Mouse (Mus musculus) retina, postnatal 7 days (tissue): ENCODE results near the gene Meox1.

Experiments used
- DNase-seq: peaks from one replicate; pipeline ENCODE4 v3.0.0-alpha.2; 2012; ENCODE audit warnings: low read depth, low spot score

Meox1 gene

DNA sequence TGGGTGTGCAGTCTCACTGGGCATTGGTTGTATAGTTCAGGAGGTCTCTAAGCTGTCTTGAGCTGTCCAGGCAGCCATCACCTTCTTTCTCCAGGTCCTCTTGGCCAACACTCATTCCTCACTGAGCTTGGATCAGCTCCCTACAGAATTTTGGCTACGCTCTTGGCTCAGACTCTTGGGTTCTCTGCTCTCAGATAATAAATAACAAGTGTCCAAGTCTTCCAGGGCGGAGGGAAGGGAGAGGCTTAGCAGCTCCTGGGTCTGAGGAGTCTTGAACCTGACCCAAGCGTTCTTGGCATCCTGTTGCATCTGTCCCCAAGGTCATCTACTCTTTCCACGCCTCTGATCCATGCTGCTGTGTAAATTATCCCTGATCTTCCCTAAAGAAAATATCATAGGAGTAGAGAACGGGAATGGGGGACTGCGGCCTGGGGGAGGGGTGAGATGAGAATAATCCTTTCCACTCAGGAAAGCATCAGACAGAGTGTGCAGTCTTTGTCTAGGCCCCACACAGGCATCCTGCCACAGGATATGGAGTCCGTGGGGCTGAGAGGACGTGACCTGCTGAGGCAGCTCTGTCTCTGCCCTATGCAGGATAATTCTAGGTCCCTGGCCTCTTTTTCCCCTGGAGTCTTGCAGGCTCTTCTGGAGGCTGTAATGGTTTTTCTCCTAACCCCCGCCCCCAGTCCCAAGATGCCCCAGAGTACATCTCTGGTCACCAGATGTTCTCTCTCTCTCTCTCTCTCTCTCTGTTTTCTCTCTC, 38.0 kb downstream of the Meox1 start:
- no peak for DNase-seq

DNA sequence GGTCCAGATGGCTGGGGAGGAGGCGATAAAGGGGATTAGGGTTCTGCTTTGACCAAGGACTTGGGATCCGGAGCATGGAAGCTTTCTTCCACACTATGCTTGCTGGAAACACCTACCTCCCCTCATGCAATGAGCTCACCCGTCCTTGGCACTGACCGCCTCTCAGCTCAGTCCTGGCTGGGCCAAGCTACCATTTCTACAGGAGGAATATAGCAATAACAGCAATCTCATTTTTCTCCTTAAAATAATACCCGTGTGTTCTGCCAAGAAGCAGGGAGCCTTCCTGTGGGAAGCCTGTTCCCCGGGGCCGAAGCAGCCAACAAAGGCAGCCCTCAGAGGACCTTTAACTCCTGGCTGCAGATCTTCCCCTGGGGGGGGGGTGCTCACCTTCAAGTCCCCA, 43.1 kb downstream of the Meox1 start:
- no peak for DNase-seq

DNA sequence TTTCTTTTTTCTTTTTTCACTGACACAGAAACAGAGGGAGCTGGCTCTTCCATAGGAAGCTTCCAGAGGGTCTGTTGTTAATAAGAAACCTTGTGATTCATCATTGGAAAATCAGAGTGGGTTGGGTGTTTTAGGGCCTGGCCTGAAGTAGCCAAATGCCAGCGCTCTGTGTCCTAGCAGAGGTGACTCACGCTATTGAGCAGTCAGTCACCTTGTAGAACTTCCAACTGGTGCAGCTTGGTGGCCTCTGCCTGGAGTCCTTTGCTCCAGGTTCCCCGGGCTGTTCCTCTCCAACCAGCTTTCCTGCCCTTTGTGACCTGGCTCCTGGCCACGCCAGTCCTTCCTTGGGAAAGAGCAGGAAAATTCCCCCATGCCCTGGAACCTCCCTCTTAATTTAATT, 44.9 kb downstream of the Meox1 start:
- no peak for DNase-seq

DNA sequence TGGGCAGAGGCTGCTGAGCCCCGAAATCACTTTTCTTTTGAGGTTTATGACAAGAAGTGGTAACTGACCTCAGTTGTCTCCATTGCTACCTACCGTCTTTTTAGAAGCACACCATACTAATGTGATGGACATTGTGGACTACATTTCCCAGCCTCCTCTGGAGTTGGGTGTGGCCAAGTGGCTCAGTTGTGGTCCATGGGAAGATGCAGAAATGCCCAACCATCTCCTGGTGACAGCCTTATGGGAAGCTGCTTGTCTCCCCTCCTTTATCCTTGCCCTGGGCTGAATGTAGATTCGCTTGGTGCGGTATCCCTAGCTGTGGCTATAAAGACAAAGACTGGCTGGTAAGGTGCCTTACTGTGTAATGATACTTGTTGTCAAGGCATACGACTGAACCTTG, 46.7 kb downstream of the Meox1 start:
- DNase-seq = no peak

DNA sequence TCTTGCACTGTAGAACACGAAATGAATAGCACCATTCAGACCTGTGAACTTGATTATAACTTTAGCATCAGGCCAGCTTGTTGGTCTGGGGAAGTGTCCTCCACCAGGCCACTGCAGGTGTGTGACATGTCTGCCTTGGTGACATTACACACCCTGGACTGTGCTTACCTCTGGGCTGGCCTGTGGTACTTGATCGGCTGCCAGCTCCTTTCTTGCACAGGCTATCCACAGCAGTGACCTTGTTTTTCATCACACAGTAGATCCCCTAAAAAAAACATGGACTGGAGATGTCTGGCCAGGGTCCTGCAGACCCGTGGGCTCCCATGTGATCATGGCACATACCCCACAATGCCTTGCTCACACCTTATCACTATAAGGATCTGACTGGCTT, 51.4 kb downstream of the Meox1 start:
- DNase-seq = no peak

DNA sequence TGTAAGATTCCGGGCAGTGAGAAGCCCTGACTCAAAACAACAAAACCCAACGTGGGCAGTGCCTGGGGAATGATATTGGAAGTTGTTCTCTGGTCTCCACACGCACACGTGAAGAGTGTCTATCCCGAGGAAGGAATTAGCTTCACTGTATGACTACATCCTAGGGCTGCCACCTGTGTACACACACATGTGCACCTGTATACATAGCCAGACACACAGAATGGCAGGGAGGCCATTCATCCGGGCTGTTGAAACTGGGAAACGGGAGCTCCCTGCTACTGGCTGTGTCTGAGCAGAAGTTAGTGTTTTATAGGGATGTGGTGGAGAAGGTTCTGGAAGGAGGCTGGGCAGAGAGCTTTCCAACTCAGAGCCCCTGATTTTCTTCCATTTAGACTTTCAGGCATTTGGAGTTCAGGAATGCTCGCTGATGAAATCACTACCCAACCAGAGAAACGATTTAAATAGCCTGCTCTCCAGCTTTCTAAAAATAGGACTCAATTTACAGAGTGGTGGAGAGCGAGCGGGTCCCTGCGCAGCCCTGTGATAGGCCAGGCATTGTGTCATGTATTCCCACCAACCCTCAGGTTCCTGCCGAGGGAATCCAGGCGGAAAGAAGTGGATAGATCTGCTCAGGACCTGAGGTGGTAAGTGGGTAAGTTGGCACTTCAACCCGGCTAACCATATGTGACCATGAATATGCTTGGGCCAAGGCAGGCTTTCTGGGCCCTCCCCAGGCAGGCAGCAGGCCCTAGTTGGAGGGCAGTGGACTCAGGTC, 52.0 kb downstream of the Meox1 start:
- no peak for DNase-seq

DNA sequence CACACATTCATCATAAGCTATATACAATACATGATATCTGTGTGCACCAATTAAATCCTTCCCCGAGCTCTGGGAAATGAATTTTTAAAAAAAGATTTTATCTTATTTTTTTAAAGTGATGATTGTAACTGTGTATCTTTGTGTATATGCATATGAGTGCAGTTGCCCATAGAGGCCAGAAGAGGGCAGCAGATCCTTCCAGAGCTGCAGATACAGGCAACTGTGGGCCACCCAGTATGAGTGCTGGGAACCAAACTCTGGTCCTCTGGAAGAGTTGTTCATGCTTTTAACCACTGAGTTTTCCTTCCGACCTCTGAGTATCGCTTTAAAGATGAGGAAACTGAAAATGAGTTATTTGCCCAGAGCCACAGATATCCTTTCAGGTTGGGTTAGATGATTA, 53.8 kb downstream of the Meox1 start:
- DNase-seq = no peak

DNA sequence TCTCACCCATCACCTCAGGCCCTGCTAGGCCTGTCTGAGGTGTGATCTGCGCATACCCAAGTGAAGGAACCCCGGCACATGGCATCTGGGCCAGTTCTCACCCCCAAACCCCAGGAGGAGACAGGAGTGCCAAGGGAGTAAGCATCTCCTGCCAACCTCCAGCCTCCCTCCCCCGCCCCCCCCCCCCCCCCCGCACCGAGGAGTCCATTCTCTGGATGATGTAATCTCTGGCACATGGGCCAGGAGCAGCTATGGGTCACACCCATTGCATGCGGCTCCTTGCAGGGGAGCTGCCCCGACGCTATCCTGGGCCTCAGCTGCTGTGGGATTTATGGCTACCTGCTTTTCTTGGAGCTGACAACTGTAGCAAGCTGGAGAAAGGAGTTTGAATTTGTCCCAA, 54.7 kb downstream of the Meox1 start:
- DNase-seq = no peak

DNA sequence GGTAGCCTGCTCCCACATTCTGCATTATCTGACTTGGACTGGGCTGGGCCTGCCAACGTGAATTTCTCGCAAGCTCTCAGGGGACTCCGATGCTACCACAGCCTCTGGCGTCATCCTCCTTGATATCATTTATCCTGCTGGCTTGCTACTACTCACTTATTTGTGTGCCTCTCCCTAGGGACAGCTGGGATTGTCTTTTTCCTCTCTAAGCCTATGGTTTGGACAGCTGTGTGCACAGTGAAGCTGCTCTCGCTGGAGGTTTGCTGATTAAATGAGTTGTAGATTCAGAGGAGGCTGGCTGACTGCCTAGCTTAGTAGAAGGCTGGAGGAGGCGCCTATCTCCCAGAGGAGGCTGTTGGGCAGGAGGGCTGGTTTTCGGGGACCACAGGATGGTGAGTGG, 62.2 kb downstream of the Meox1 start:
- no peak for DNase-seq

DNA sequence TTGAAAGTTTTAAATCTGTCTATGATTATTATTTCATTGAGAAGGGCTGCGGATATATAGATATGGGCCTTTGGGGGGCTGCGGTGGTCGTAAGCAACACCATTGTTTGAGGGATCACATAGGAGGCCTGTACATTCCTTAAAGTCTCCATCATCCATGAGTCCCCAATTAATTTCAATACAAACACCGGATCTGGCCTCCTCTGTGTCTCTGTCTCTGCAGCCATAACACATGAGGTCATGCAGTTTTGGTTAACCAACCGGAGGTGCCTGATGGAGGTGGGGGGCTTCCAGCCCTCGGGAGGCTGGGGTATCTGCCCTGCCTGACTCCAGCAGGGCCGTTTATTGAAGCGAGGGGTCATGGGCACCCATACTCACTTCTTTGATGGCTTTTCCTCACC, 63.6 kb downstream of the Meox1 start:
- no peak for DNase-seq

DNA sequence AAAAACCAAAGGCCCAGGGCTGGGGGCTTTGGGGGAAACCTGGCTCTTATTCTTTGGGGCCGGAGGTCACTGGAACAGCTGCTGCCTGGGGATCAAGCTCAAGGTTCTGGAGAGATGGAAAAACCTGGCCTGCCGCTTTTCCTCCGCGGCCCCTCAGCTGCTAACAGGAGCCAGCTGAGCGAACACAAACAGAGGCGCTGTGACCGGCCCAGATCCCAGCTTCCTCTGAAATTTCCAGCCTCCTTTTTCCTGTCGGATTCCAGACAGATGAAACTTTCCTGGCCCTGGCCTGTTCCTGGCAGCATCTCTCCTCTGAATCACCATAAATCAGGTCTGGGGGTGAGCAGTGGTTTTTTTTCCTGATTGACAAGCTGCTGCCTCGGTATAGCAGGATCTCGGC, 64.1 kb downstream of the Meox1 start:
- no peak for DNase-seq

DNA sequence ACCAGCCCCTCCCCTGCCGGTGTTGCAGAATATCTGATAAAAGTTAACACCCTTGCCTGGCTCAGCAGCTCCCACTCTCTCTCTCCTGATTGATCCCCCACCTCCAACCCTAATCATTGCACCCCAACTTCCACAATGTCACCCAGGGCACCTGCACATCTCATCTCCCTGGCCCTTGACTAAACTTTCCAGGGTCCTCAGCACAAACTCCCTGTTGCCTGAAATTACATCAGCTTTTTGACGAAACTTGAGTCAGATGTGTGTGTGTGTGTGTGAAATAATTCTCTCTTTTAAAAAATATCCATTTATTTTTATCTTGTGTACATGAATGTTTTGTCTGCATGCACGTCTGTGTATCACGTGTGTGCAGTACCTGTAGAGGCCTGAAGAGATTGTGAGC, 65.5 kb downstream of the Meox1 start:
- DNase-seq = no peak
